Mouse (Mus musculus) forebrain, embryonic 13.5 days (tissue): ENCODE measurements at regions not wholly inside any gene's neighbourhood (a gene's known extent, or its start where the extent isn't known, plus 50 kb on each side); places are given as distances from the start of the nearest gene placed in this dataset.

Source experiments
- ATAC-seq: fragments of 200-750 bp; cut with Nextera tagmentation; 2 replicates; pipeline ENCODE4 v1.8.0; 2017
- H3K27ac ChIP-seq: fragments of 300-500 bp; sonication (generic); 2 replicates; pipeline ENCODE4 v1.5.1; 2015; ENCODE audit warnings: inconsistent platforms, mild to moderate bottlenecking, moderate library complexity
- H3K27me3 ChIP-seq: fragments of 300-500 bp; sonication (generic); 2 replicates; pipeline ENCODE4 v1.6.1; 2015; ENCODE audit warnings: mild to moderate bottlenecking, inconsistent platforms
- H3K36me3 ChIP-seq: fragments of 300-500 bp; sonication (generic); 2 replicates; pipeline ENCODE4 v1.6.1; 2015; ENCODE audit warnings: mild to moderate bottlenecking, inconsistent platforms; ENCODE audit not compliant: poor library complexity, severe bottlenecking
- H3K4me1 ChIP-seq: fragments of 300-500 bp; sonication (generic); 2 replicates; pipeline ENCODE4 v1.6.1; 2015; ENCODE audit warnings: inconsistent platforms
- H3K4me2 ChIP-seq: fragments of 300-500 bp; sonication (generic); 2 replicates; pipeline ENCODE4 v1.6.1; 2015; ENCODE audit warnings: inconsistent platforms, mild to moderate bottlenecking, moderate library complexity
- H3K4me3 ChIP-seq: fragments of 300-500 bp; sonication (generic); 2 replicates; pipeline ENCODE4 v1.5.1; 2015; ENCODE audit warnings: mild to moderate bottlenecking, inconsistent platforms
- H3K9ac ChIP-seq: fragments of 300-500 bp; sonication (generic); 2 replicates; pipeline ENCODE4 v1.6.1; 2015; ENCODE audit warnings: mild to moderate bottlenecking, inconsistent platforms
- H3K9me3 ChIP-seq: fragments of 300-500 bp; sonication (generic); replicated peaks from 2 replicates; pipeline ENCODE4 v1.6.1; 2016; ENCODE audit warnings: inconsistent platforms
- WGBS: fragments of 180-500 bp; shearing (Covaris S2); methylation state at CpG from one replicate; pipeline ENCODE4 v1.1.7; 2015; 5-methylcytosine and 5-hydroxymethylcytosine counted together

- Histone ChIP-seq H3K4me1 (no peaks in the 10 kb centered on the region), H3K4me2 (no peak overlapping the region), H3K9me3 (no peaks in the 10 kb centered on the region), H3K4me3 (no peak overlapping the region), H3K36me3 (no peaks in the 10 kb centered on the region), H3K9ac (no peak overlapping the region), H3K27ac (no peak overlapping the region), H3K27me3 (no peaks in the 10 kb centered on the region)
- no peak for ATAC-seq
- 92% methylated on average over 3 of the region's 3 CpGs for WGBS
These were observed 158.4 kb upstream of the Cpeb2 start for GRCm38 (mm10) chr5:43074536-43074935.

GRCm38 (mm10) chr5:43080252-43080651 is 152.7 kb upstream of the Cpeb2 start:
- Histone ChIP-seq H3K27me3 (peaks cover 7% of the 10 kb centered on the region), H3K4me1 (no peaks in the 10 kb centered on the region), H3K9ac (no peak overlapping the region), H3K4me2 (no peak overlapping the region), H3K9me3 (no peaks in the 10 kb centered on the region), H3K36me3 (no peaks in the 10 kb centered on the region), H3K27ac (no peak overlapping the region), H3K4me3 (no peak overlapping the region)
- 88% methylated on average over 1 of the region's 1 CpGs for WGBS
- ATAC-seq = no peak

GRCm38 (mm10) chr5:43081561-43082534 is 151.1 kb upstream of the Cpeb2 start:
- peaks cover 23% of the 10 kb centered on the region for H3K27me3 ChIP-seq
- ATAC-seq = no peak; the same call in 1 of the 2 replicates
- WGBS = 74% methylated on average over 11 of the region's 11 CpGs

GRCm38 (mm10) chr5:43087077-43087476 is 145.9 kb upstream of the Cpeb2 start:
- Histone ChIP-seq H3K9ac (no peak overlapping the region), H3K4me3 (no peak overlapping the region), H3K4me1 (peaks cover 25% of the 10 kb centered on the region), H3K4me2 (no peak overlapping the region), H3K27ac (no peak overlapping the region), H3K27me3 (peaks cover 35% of the 10 kb centered on the region), H3K36me3 (no peaks in the 10 kb centered on the region), H3K9me3 (no peaks in the 10 kb centered on the region)
- whole genome bisulfite sequencing = 93% methylated on average over 2 of the region's 2 CpGs
- ATAC-seq = no peak

More at GRCm38 (mm10) chr5:43081561-43082534, 151.1 kb upstream of the Cpeb2 start:
- Histone ChIP-seq H3K9ac (no peak overlapping the region), H3K4me3 (no peak overlapping the region), H3K36me3 (no peaks in the 10 kb centered on the region), H3K9me3 (no peaks in the 10 kb centered on the region), H3K4me2 (no peak overlapping the region), H3K4me1 (no peaks in the 10 kb centered on the region), H3K27ac (no peak overlapping the region)

- peak; percentile 55 for ATAC-seq
- Histone ChIP-seq H3K4me2 (no peak overlapping the region), H3K4me1 (peaks cover 25% of the 10 kb centered on the region), H3K36me3 (no peaks in the 10 kb centered on the region), H3K9me3 (no peaks in the 10 kb centered on the region), H3K4me3 (no peak overlapping the region), H3K27ac (peak overlapping the region; percentile 25; the same call in 1 of the 2 replicates), H3K27me3 (peaks cover 39% of the 10 kb centered on the region), H3K9ac (no peak overlapping the region)
- 57% methylated on average over 8 of the region's 8 CpGs for WGBS
These were observed 145.0 kb upstream of the Cpeb2 start for GRCm38 (mm10) chr5:43087907-43088387.

- 18% methylated on average over 12 of the region's 12 CpGs for WGBS
These were observed 144.1 kb upstream of the Cpeb2 start for GRCm38 (mm10) chr5:43088650-43089397.

GRCm38 (mm10) chr5:43089475-43089874 is 143.5 kb upstream of the Cpeb2 start:
- peak; percentile 14; the same call in 1 of the 2 replicates for ATAC-seq
- no peaks in the 10 kb centered on the region for H3K36me3 ChIP-seq
- 6% methylated on average over 2 of the region's 2 CpGs for WGBS

More at GRCm38 (mm10) chr5:43088650-43089397, 144.1 kb upstream of the Cpeb2 start:
- H3K27ac ChIP-seq = peak overlapping the region; percentile 25; the same call in 1 of the 2 replicates
- H3K4me3 ChIP-seq = no peak overlapping the region
- H3K4me2 ChIP-seq = 0 out of 2 replicates have a peak overlapping the region, but pooled peaks have one; percentile 2
- peak; percentile 65; the same call in 1 of the 2 replicates for ATAC-seq
- no peak overlapping the region for H3K9ac ChIP-seq
- peaks cover 26% of the 10 kb centered on the region for H3K4me1 ChIP-seq
- peaks cover 44% of the 10 kb centered on the region for H3K27me3 ChIP-seq
- no peaks in the 10 kb centered on the region for H3K36me3 ChIP-seq
- no peaks in the 10 kb centered on the region for H3K9me3 ChIP-seq

GRCm38 (mm10) chr5:43089941-43090340 is 143.0 kb upstream of the Cpeb2 start:
- H3K4me2 ChIP-seq = no peak overlapping the region
- peaks cover 37% of the 10 kb centered on the region for H3K4me1 ChIP-seq
- H3K9ac ChIP-seq = no peak overlapping the region
- no peak for ATAC-seq
- H3K4me3 ChIP-seq = no peak overlapping the region
- no peak overlapping the region for H3K27ac ChIP-seq
- peaks cover 52% of the 10 kb centered on the region for H3K27me3 ChIP-seq
- H3K9me3 ChIP-seq = no peaks in the 10 kb centered on the region
- WGBS = 49% methylated on average over 1 of the region's 1 CpGs
- no peaks in the 10 kb centered on the region for H3K36me3 ChIP-seq

More at GRCm38 (mm10) chr5:43089475-43089874, 143.5 kb upstream of the Cpeb2 start:
- H3K27me3 ChIP-seq = peaks cover 50% of the 10 kb centered on the region
- no peak overlapping the region for H3K27ac ChIP-seq
- H3K4me3 ChIP-seq = no peak overlapping the region
- no peaks in the 10 kb centered on the region for H3K9me3 ChIP-seq
- peaks cover 32% of the 10 kb centered on the region for H3K4me1 ChIP-seq
- H3K4me2 ChIP-seq = no peak overlapping the region
- H3K9ac ChIP-seq = no peak overlapping the region

GRCm38 (mm10) chr5:43093647-43094326 is 139.2 kb upstream of the Cpeb2 start:
- Histone ChIP-seq H3K4me3 (no peak overlapping the region), H3K27me3 (peaks cover 25% of the 10 kb centered on the region), H3K9me3 (no peaks in the 10 kb centered on the region), H3K27ac (no peak overlapping the region), H3K36me3 (no peaks in the 10 kb centered on the region), H3K4me2 (no peak overlapping the region), H3K4me1 (peaks cover 24% of the 10 kb centered on the region), H3K9ac (no peak overlapping the region)
- peak; percentile 58 for ATAC-seq
- 69% methylated on average over 5 of the region's 5 CpGs for WGBS

GRCm38 (mm10) chr5:43094329-43094898 is 138.6 kb upstream of the Cpeb2 start:
- 7% methylated on average over 7 of the region's 7 CpGs for WGBS
- Histone ChIP-seq H3K27ac (no peak overlapping the region; the same call in 1 of the 2 replicates), H3K4me3 (no peak overlapping the region)

GRCm38 (mm10) chr5:43102000-43102459 is 130.9 kb upstream of the Cpeb2 start:
- Histone ChIP-seq H3K9me3 (no peaks in the 10 kb centered on the region), H3K36me3 (no peaks in the 10 kb centered on the region), H3K27me3 (no peaks in the 10 kb centered on the region), H3K4me2 (no peak overlapping the region), H3K27ac (no peak overlapping the region), H3K4me3 (no peak overlapping the region), H3K9ac (no peak overlapping the region), H3K4me1 (0 out of 2 replicates have a peak, but pooled peaks cover 3% of the 10 kb centered on the region)
- WGBS = 18% methylated on average over 4 of the region's 4 CpGs
- no peak for ATAC-seq

More at GRCm38 (mm10) chr5:43094329-43094898, 138.6 kb upstream of the Cpeb2 start:
- Histone ChIP-seq H3K9me3 (no peaks in the 10 kb centered on the region), H3K4me1 (peaks cover 18% of the 10 kb centered on the region), H3K27me3 (peaks cover 25% of the 10 kb centered on the region), H3K36me3 (no peaks in the 10 kb centered on the region), H3K4me2 (no peak overlapping the region), H3K9ac (no peak overlapping the region)
- peak; percentile 84 for ATAC-seq
